Mouse (Mus musculus) retina, adult 2 months (tissue): ENCODE measurements around the gene Washc4.

Experiments
- DNase-seq: peaks from one replicate; pipeline ENCODE4 v3.0.0-alpha.2; 2012; ENCODE audit warnings: low read depth, low spot score

The Washc4 gene

DNA sequence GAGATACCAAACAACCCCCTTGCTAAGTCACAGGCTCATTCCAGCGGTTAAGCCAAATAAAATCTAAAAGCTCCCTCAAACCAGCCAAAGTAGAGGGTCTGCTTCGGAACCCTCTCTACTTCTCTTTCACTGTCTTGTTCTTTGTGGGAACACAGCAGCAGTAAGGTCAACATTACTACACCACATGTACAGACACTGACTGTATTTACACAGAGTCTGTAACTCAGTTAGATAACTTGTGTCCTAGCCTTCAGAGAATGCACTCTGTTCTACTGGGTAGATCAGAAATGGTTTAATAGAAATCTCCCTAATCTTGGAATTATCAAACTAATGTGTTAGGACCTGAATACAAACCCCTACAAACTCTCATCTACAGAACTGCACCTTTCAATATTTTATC, 92.6 kb downstream of the Washc4 start:
- DNase-seq = no peak

DNA sequence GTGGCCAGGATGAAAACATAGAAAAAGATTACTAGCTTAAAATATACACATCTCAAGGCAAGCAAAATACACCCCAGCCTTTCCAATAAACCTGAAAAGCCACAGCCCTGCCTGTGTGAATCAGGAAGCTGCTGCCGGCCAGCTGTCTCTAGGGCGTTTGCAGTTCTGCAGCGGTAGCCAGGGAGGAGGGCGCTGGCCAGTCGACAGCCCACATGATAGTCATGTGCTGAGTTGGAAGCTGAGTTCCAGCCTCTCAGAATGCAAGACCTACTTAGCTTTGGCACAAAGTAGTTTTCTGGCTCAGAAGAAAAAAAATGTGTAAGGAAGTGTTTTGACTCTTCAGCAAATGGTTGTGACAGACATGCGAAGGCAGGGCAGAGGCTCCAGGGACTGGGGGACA, 93.7 kb downstream of the Washc4 start:
- DNase-seq = no peak

DNA sequence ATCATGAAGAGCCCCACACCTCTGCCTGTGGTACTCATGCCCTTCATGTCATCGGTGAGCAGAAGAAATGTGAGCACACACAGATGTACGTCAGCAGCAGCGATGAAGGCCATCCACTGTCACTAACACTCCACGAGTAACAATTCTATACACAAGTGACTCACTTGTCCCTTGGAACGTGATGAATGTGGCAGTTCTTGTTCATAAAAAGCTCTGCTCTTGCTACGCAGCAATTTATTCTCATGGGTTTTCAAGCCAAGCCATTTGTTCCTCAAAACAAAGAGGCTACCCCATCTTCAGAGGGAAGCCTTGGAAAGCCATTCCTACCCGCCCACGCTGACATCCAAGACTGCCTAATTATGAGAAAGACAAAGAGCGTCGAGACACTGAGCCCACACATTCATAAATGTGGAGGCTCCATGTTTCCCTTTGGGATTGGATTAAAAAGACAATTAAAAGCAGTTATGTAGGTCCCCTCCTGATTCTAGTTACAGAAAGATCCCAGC, 96.4 kb downstream of the Washc4 start:
- DNase-seq = no peak

DNA sequence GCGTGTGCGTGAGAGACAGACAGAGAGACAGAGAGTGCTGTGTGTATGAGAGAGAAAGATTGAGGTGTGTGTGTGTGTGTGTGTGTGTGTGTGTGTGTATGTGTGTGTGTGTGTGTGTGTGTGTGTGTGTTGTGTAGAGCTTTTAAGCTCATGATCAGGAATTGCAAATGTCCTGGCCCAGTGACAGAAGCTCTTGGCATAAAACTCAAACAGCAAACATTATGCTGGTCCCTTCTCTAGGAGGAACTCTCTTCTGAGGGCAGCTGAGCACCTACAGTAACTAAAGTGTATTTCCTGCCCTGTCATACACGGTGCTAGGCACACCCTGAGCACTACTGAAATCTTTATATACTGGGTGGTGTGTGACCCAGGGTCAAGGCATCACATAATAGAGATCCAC, 98.1 kb downstream of the Washc4 start:
- no peak for DNase-seq

DNA sequence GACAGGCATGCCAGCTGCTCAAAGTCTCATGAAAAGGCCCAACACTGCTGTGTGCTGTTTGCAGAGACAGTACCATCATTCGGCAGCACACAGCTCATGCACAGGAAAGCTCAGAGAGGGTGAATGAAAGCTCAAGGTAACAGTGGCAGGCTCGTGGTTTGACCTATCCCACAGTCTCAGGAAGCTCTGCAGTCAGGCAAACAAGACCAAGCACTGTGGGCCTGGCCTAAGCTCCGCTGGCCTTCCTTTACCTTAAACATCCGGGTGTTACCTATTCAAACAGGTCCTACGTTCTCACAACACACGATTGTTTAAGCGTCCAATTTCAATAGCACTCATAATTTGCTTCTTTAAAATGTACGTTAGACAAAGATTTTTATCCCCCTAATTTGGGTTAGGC, 100.6 kb downstream of the Washc4 start:
- DNase-seq = no peak

DNA sequence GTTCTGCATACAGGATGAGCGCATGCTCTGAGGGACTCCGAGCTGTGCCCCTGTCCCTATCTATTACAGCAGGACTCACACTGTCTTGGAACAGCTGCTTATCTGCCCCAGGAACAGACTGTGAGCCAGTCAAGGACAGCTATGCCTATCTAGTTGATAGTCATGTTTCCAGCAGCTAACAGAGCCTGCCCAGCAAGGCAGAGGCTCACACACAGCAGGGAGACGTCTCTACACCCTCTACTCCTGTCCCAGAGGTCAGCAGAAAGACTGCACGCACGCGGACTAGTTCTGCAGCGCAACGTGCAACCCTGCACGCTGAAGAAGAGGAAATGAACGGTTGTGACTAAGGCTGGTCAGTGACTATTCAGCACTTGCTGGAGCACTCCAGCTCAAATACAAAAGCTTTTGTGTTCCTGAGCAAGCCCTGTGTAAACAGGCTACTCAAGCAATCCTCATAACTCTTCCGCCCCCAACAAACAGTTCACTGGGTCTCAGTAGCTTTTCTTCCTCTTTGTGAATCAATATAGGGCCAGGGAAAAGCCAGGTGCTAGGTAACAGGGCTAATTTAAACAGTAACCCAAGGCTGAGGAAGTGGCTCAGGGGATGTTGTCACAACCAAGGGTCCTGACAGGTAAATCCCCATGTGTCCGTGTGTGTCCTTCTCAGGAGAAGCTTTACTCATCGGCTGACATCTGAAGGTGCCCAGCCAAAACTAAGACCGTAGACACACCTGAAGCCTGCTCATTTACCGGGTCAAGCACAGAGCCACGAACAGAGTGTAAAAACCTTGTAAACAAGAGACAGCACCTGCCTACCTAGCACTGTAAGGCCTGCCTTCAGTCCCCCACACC, 101.5 kb downstream of the Washc4 start:
- DNase-seq = no peak

DNA sequence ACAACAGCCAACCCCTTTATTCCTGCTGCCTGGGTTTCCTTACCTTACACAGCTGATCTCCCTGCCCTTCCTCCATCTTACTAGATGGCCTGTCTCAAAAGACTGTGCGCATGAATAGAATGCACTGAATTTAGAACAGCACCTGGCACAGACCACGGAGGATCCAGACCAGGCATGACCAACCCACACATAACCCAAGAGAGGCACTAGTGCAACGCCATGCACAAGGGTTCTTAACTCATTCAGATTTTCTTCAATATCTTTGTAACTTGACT, 102.1 kb downstream of the Washc4 start:
- no peak for DNase-seq
